Mouse (Mus musculus) ES-E14 (cell line): ENCODE results near the gene Lrrc29. TPM values are rescaled to one million over a fixed set of nuclear protein-coding genes. Genes with fewer than 3 reads are reported as not detected.
A peak's percentile ranks its signal among the peaks of the same experiment; 100 is the strongest.

ENCODE experiments used
- DNase-seq: peaks from one replicate; pipeline ENCODE4 v3.0.0-alpha.2; 2013; ENCODE audit warnings: low read depth, low spot score
- H3K27ac ChIP-seq: 2 replicates; pipeline ENCODE4 v1.5.1; 2012; ENCODE audit warnings: low read depth, mild to moderate bottlenecking, low read length, moderate library complexity, mixed read lengths; ENCODE audit not compliant: poor library complexity, insufficient read depth, severe bottlenecking
- H3K36me3 ChIP-seq: 2 replicates; pipeline ENCODE4 v1.6.1; 2012; ENCODE audit warnings: mild to moderate bottlenecking, low read length, moderate library complexity, mixed read lengths; ENCODE audit not compliant: control insufficient read depth, poor library complexity, insufficient read depth, severe bottlenecking
- H3K4me1 ChIP-seq, 2 experiments: fragments of 150-350 bp in 1 of 2; sonication (generic) in 1 of 2; 2 replicates each; pipeline ENCODE4 v1.6.1; 2012; ENCODE audit warnings: low read length in 2 of 2, mild to moderate bottlenecking in 1 of 2, mixed read lengths in 1 of 2; ENCODE audit not compliant: control insufficient read depth in 2 of 2, insufficient read depth in 2 of 2, poor library complexity in 1 of 2
- H3K4me3 ChIP-seq, 2 experiments: fragments of 150-350 bp in 1 of 2; sonication (generic) in 1 of 2; 2 replicates each; pipeline ENCODE4 v1.5.1; 2012; ENCODE audit warnings: low read length in 2 of 2, low read depth in 1 of 2, mild to moderate bottlenecking in 1 of 2, mixed read lengths in 1 of 2; ENCODE audit not compliant: insufficient read depth in 1 of 2, poor library complexity in 1 of 2, severe bottlenecking in 1 of 2
- H3K9ac ChIP-seq: 2 replicates; pipeline ENCODE4 v1.6.1; 2012; ENCODE audit warnings: low read depth, mild to moderate bottlenecking, low read length, mixed read lengths; ENCODE audit not compliant: poor library complexity, insufficient read depth, severe bottlenecking
- H3K9me3 ChIP-seq: fragments of 150-350 bp; sonication (generic); 2 replicates; pipeline ENCODE4 v1.6.1; 2012; ENCODE audit warnings: low read depth, mild to moderate bottlenecking, low read length; ENCODE audit not compliant: control insufficient read depth, insufficient read depth
- CHD2 ChIP-seq: IDR thresholded peaks from 2 replicates; pipeline ENCODE4 v1.6.1; 2014; ENCODE audit warnings: mild to moderate bottlenecking, low read depth, low read length, inconsistent platforms
- HCFC1 ChIP-seq: IDR thresholded peaks from 2 replicates; pipeline ENCODE4 v1.6.1; 2012; ENCODE audit warnings: low read length, inconsistent platforms, borderline replicate concordance; ENCODE audit not compliant: insufficient read depth
- MAFK ChIP-seq: IDR thresholded peaks from 2 replicates; pipeline ENCODE4 v1.6.1; 2014; ENCODE audit warnings: mild to moderate bottlenecking, low read depth, low read length, inconsistent platforms; ENCODE audit not compliant: insufficient read depth
- ZC3H11A ChIP-seq: IDR thresholded peaks from 2 replicates; pipeline ENCODE4 v1.6.1; 2012; ENCODE audit warnings: low read depth, mild to moderate bottlenecking, inconsistent platforms, low read length, borderline replicate concordance
- ZNF384 ChIP-seq: IDR thresholded peaks from 2 replicates; pipeline ENCODE4 v1.6.1; 2012; ENCODE audit warnings: low read depth, low read length, inconsistent platforms
- in situ Hi-C, 2 experiments: fragments of 600-800 bp; cut with MboI; formaldehyde crosslinking; loops; one replicate each; pipeline ENCODE4 v1.15.1; 2025; ENCODE audit warnings: low sequenced_read_pairs in 2 of 2, inconsistent platforms in 1 of 2; ENCODE audit not compliant: unreplicated experiment in 2 of 2
- total RNA-seq: library from RNA; depleted of rRNA; stranded (reverse); fragments of 300-350 nt; gene quantifications from 2 replicates; pipeline ENCODE4 v1.2.3, GENCODE M21; 2012

The Lrrc29 gene
- total RNA-seq, 1 experiment, result 2.8 TPM

GRCm38 (mm10) chr8:105341399-105341798 lies 15.3 kb upstream of the Lrrc29 start:
- TF ChIP-seq HCFC1 (no peak), CHD2 (no peak)
- Histone ChIP-seq H3K4me3 (no peak overlapping the region), H3K9ac (no peak overlapping the region), H3K36me3 (no peaks in the 10 kb centered on the region), H3K27ac (no peak overlapping the region), H3K4me1 (peaks cover 0 to 18% of the 10 kb centered on the region in 2 experiments; a peak in 2 of 4 replicates), H3K9me3 (no peaks in the 10 kb centered on the region)
- in situ Hi-C loops, result no loop called here
- DNase-seq, result no peak

DNA sequence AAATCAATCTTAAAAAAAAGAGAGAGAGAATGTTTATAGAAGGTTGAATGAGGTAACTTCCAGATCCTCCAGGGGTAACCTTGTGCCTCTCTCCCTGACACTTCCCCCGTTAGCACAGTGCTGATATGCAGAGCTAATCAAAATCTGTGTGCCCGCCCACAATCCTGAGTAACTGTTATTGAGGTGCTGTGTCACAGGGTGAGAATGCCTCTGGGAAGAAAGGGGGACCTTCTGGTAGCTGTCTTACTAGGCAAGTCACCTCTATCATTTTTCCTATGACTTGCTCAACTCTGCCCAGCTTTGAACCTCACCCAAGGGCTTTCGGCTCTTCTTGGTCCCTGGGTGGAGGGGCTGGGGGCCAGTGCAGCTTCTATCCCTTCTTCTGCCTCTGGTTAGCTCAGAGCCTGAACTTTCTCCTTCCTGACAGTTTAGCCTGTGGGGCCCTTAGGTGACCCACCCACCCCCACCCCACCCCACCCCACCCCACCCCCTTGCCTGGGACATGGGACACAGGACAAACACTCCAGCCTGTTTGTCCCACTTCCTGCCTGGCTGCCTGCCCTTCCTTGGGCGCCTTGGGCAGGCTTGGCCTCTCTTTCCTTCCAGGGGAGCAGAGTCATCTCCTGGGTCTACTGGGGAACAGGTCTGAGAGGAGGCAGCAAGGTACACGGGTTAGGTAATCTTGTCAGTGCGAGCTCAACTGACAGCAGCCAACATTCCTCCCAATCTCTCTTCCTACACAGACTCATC lies 14.0 kb upstream of the Lrrc29 start:
- no peak overlapping the region for H3K27ac ChIP-seq
- H3K4me1 ChIP-seq, result peaks cover 0 to 11% of the 10 kb centered on the region in 2 experiments; a peak in 2 of 4 replicates
- no peak overlapping the region for H3K9ac ChIP-seq
- in situ Hi-C loops, result no loop called here
- H3K9me3 ChIP-seq, result no peaks in the 10 kb centered on the region
- H3K4me3 ChIP-seq, result no peak overlapping the region
- no peak for TF ChIP-seq HCFC1
- no peak for TF ChIP-seq MAFK
- no peak for TF ChIP-seq CHD2
- no peak for TF ChIP-seq ZC3H11A
- TF ChIP-seq ZNF384, result no peak
- DNase-seq, result no peak
- 0 out of 2 replicates have a peak, but pooled peaks cover 2% of the 10 kb centered on the region for H3K36me3 ChIP-seq

DNA sequence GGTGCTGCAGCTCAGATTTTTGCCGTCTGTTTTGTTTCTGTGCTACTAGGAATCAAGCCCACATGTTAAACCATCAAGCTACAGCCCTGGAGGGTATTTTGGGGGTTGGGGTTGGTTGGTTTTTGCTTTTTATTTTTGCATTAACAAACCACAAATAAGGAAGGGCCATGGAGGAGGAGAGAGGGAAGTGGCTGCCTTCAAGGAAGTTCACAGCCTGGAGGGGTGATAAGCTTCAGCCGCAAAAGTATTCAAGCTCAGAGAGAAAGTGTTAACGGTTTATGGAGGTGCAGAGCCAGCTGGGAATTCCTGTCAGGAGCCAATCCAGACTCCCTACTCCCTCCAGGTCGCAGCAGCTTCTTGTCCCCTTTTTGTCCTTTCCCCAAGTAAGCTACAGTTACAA lies 12.9 kb upstream of the Lrrc29 start:
- no peak overlapping the region for H3K4me3 ChIP-seq
- H3K4me1 ChIP-seq, result peaks cover 0 to 11% of the 10 kb centered on the region in 2 experiments; a peak in 2 of 4 replicates
- TF ChIP-seq CHD2 (no peak), ZC3H11A (no peak), ZNF384 (no peak), MAFK (no peak), HCFC1 (no peak)
- H3K27ac ChIP-seq, result no peak overlapping the region
- H3K9ac ChIP-seq, result no peak overlapping the region
- no peaks in the 10 kb centered on the region for H3K9me3 ChIP-seq
- no peak for DNase-seq
- in situ Hi-C loops, result no loop called here
- H3K36me3 ChIP-seq, result 0 out of 2 replicates have a peak, but pooled peaks cover 2% of the 10 kb centered on the region

GRCm38 (mm10) chr8:105336373-105337130 lies 10.5 kb upstream of the Lrrc29 start:
- peaks cover 7% of the 10 kb centered on the region; the same call in 1 of the 2 replicates for H3K36me3 ChIP-seq

More at GRCm38 (mm10) chr8:105336373-105337130, 10.5 kb upstream of the Lrrc29 start:
- in situ Hi-C loops, result no loop called here
- TF ChIP-seq CHD2 (no peak), MAFK (no peak), ZC3H11A (no peak), HCFC1 (peak; percentile 39; the same call in 1 of the 2 replicates)
- peaks cover 0 to 11% of the 10 kb centered on the region in 2 experiments; a peak in 2 of 4 replicates for H3K4me1 ChIP-seq
- peak overlapping the region; percentile 61 to 75 for H3K4me3 ChIP-seq
- DNase-seq, result peak; percentile 68
- no peak overlapping the region for H3K27ac ChIP-seq
- peak overlapping the region; percentile 24; the same call in 1 of the 2 replicates for H3K9ac ChIP-seq
- H3K9me3 ChIP-seq, result no peaks in the 10 kb centered on the region
